Mouse (Mus musculus) MEL (cell line): Measurements from ENCODE around the gene Sun2. TPM values are rescaled to one million over a fixed set of nuclear protein-coding genes. Genes with fewer than 3 reads are reported as not detected.

ENCODE experiments used
- DNase-seq: peaks from one replicate; pipeline ENCODE4 v3.0.0; 2011; ENCODE audit warnings: low read depth, low spot score
- H3K27ac ChIP-seq: 2 replicates; pipeline ENCODE4 v1.5.1; 2012; ENCODE audit warnings: low read depth, mild to moderate bottlenecking, control low read depth, low read length, moderate library complexity; ENCODE audit not compliant: control insufficient read depth
- H3K27me3 ChIP-seq, 2 experiments: fragments of 150-350 bp in 1 of 2; sonication (generic) in 1 of 2; 2 replicates each; pipeline ENCODE4 v1.6.1; 2012; ENCODE audit warnings: low read length in 2 of 2, mild to moderate bottlenecking in 2 of 2, improper control_type of control experiment in 1 of 2, moderate library complexity in 1 of 2; ENCODE audit not compliant: insufficient read depth in 2 of 2, control insufficient read depth in 1 of 2
- H3K36me3 ChIP-seq, 2 experiments: 2 replicates each; pipeline ENCODE4 v1.6.1; 2012 to 2014; ENCODE audit warnings: low read length in 2 of 2, improper control_type of control experiment in 1 of 2, inconsistent platforms in 1 of 2, mild to moderate bottlenecking in 1 of 2; ENCODE audit not compliant: insufficient read depth in 2 of 2, control insufficient read depth in 1 of 2
- H3K4me1 ChIP-seq, 2 experiments: fragments of 150-350 bp in 1 of 2; sonication (generic) in 1 of 2; 2 replicates each; pipeline ENCODE4 v1.6.1; 2012; ENCODE audit warnings: low read length in 2 of 2, improper control_type of control experiment in 1 of 2, mild to moderate bottlenecking in 1 of 2; ENCODE audit not compliant: insufficient read depth in 2 of 2, control insufficient read depth in 1 of 2
- H3K4me3 ChIP-seq, 2 experiments: fragments of 150-350 bp in 1 of 2; sonication (generic) in 1 of 2; 2 replicates each; pipeline ENCODE4 v1.5.1; 2012; ENCODE audit warnings: low read depth in 2 of 2, low read length in 2 of 2, mild to moderate bottlenecking in 2 of 2, moderate library complexity in 2 of 2, control low read depth in 1 of 2, improper control_type of control experiment in 1 of 2; ENCODE audit not compliant: control insufficient read depth in 1 of 2, insufficient read depth in 1 of 2
- H3K79me2 ChIP-seq: 2 replicates; pipeline ENCODE4 v1.6.1; 2012; ENCODE audit warnings: mild to moderate bottlenecking, low read length, moderate library complexity; ENCODE audit not compliant: control insufficient read depth, poor library complexity, insufficient read depth
- H3K9ac ChIP-seq: 2 replicates; pipeline ENCODE4 v1.6.1; 2012; ENCODE audit warnings: low read depth, mild to moderate bottlenecking, control low read depth, low read length, moderate library complexity; ENCODE audit not compliant: control insufficient read depth, poor library complexity, severe bottlenecking
- H3K9me3 ChIP-seq: fragments of 150-350 bp; sonication (generic); replicated peaks from 2 replicates; pipeline ENCODE4 v1.6.1; 2012; ENCODE audit warnings: mild to moderate bottlenecking, low read length, improper control_type of control experiment, moderate library complexity; ENCODE audit not compliant: insufficient read depth
- CTCF ChIP-seq, 3 experiments: IDR thresholded peaks in 2 of 3; conservative IDR thresholded peaks in 1 of 3; 2 replicates each; pipeline ENCODE4 v1.5.1; 2011 to 2012; ENCODE audit warnings: low read length in 3 of 3, low read depth in 2 of 3, mild to moderate bottlenecking in 2 of 3, improper control_type of control experiment in 1 of 3, inconsistent platforms in 1 of 3, mixed read lengths in 1 of 3, moderate library complexity in 1 of 3; ENCODE audit not compliant: control insufficient read depth in 1 of 3, insufficient read depth in 1 of 3, poor library complexity in 1 of 3, severe bottlenecking in 1 of 3
- ETS1 ChIP-seq: IDR thresholded peaks from 2 replicates; pipeline ENCODE4 v1.6.1; 2012; ENCODE audit warnings: low read depth, mild to moderate bottlenecking, inconsistent platforms, low read length, improper control_type of control experiment, moderate library complexity
- MAX ChIP-seq: IDR thresholded peaks from 2 replicates; pipeline ENCODE4 v1.6.1; 2011; ENCODE audit warnings: low read length, improper control_type of control experiment
- MEF2A ChIP-seq: IDR thresholded peaks from 2 replicates; pipeline ENCODE4 v1.6.1; 2014; ENCODE audit warnings: low read depth, mild to moderate bottlenecking, inconsistent platforms, low read length, improper control_type of control experiment; ENCODE audit not compliant: poor library complexity, insufficient replicate concordance, severe bottlenecking; ENCODE audit errors: extremely low read depth
- MYB ChIP-seq: IDR thresholded peaks from 2 replicates; pipeline ENCODE4 v1.6.1; 2011; ENCODE audit warnings: mild to moderate bottlenecking, low read depth, low read length, improper control_type of control experiment
- NRF1 ChIP-seq: IDR thresholded peaks from 2 replicates; pipeline ENCODE4 v1.6.1; 2014; ENCODE audit warnings: low read depth, mild to moderate bottlenecking, inconsistent platforms, low read length, improper control_type of control experiment, moderate library complexity; ENCODE audit not compliant: poor library complexity, insufficient read depth, severe bottlenecking
- RAD21 ChIP-seq: IDR thresholded peaks from 2 replicates; pipeline ENCODE4 v1.6.1; 2011; ENCODE audit warnings: mild to moderate bottlenecking, low read depth, low read length, improper control_type of control experiment
- SIN3A ChIP-seq: IDR thresholded peaks from 2 replicates; pipeline ENCODE4 v1.6.1; 2012; ENCODE audit warnings: low read length, improper control_type of control experiment, inconsistent platforms
- SMC3 ChIP-seq: IDR thresholded peaks from 2 replicates; pipeline ENCODE4 v1.6.1; 2011; ENCODE audit warnings: low read depth, low read length, improper control_type of control experiment
- TAL1 ChIP-seq: IDR thresholded peaks from 2 replicates; pipeline ENCODE4 v1.6.1; 2012; ENCODE audit warnings: mild to moderate bottlenecking, inconsistent platforms, low read length, moderate library complexity, mixed read lengths
- TBP ChIP-seq: IDR thresholded peaks from 2 replicates; pipeline ENCODE4 v1.8.0; 2011; ENCODE audit warnings: low read depth, low read length, improper control_type of control experiment
- USF2 ChIP-seq, 2 experiments: IDR thresholded peaks; 2 replicates each; pipeline ENCODE4 v1.6.1; 2011 to 2012; ENCODE audit warnings: improper control_type of control experiment in 2 of 2, low read length in 2 of 2, borderline replicate concordance in 1 of 2, inconsistent platforms in 1 of 2, low read depth in 1 of 2, mild to moderate bottlenecking in 1 of 2; ENCODE audit not compliant: insufficient read depth in 1 of 2
- polyA plus RNA-seq, 2 experiments: library from polyadenylated mRNA; stranded (reverse) in 1 of 2; unstranded in 1 of 2; fragments of >175 nt in 1 of 2; fragments of >200 nt in 1 of 2; gene quantifications; 2 replicates each; pipeline versions ENCODE4 v1.2.1 to v1.2.4; 2012; ENCODE audit warnings: low replicate concordance in 2 of 2, low read depth in 1 of 2; ENCODE audit not compliant: insufficient read length in 2 of 2, insufficient read depth in 1 of 2, missing spikeins in 1 of 2
- total RNA-seq: library from RNA; depleted of rRNA; stranded (reverse); fragments of 300-350 nt; gene quantifications from 2 replicates; pipeline ENCODE4 v1.2.3, GENCODE M21; 2012

Gene Sun2
- total and polyA plus RNA-seq, 3 experiments: 4.3 to 10.6 TPM; not detected in 1

DNA sequence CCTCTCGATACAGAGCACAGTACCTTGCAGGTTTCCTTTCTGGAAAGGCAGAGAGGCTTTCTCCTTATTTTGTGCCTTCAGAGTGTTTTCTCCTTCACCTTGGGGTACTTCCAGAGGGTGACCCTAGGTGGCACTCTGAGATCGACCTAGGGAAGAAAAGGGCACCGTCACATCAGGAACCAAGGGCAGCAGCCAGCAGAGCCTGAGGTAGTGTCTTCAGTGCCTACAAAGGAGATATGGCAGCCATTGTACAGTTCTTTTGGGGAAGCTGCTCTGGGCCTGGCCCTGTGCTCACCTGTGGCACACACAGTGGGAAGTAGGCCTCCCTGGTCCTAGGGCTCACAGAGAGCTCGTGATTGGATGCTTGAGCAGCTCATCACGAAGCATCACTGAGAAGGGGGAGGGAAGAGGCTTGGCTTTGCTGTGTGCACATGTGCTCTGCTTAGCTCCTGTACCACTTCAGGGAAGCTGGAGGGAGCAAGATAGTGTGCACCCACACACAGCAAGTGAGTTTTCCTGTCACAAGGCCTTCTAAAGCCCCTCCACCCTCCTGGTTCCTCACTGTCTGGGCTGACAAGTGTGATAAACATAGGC, 34.0 kb downstream of the Sun2 start:
- Histone ChIP-seq H3K36me3 (peaks cover 0 to 7% of the 10 kb centered on the region in 2 experiments; a peak in 2 of 4 replicates), H3K4me3 (no peak overlapping the region), H3K4me1 (no peaks in the 10 kb centered on the region)
- peak; percentile 23 for DNase-seq
- peak in 1 of 3 experiments; percentile 41; a peak in 2 of 6 replicates for TF ChIP-seq CTCF (IDR thresholded peaks at IDR 0.05 in 2 of 3, conservative IDR thresholded peaks at IDR 0.05 in 1 of 3; ENCODE audit: control insufficient read depth in 1 of 3, insufficient read depth in 1 of 3, low read depth in 2 of 3, low read length in 3 of 3, poor library complexity in 1 of 3, severe bottlenecking in 1 of 3)
- no peak for TF ChIP-seq MAX
- TF ChIP-seq RAD21: peak; percentile 3
- TF ChIP-seq ETS1: no peak
- TF ChIP-seq, all 39 proteins: peak for 2
- H3K27ac ChIP-seq: no peak overlapping the region
- H3K27me3 ChIP-seq: no peaks in the 10 kb centered on the region
- no peaks in the 10 kb centered on the region for H3K9me3 ChIP-seq
- H3K79me2 ChIP-seq: no peaks in the 10 kb centered on the region
- no peak overlapping the region for H3K9ac ChIP-seq

GRCm38 (mm10) chr15:79706603-79707214, 35.6 kb downstream of the Sun2 start:
- Histone ChIP-seq H3K4me3 (no peak overlapping the region), H3K27me3 (no peaks in the 10 kb centered on the region), H3K79me2 (no peaks in the 10 kb centered on the region), H3K9ac (no peak overlapping the region), H3K4me1 (no peaks in the 10 kb centered on the region), H3K36me3 (peaks cover 0 to 5% of the 10 kb centered on the region in 2 experiments; a peak in 2 of 4 replicates), H3K27ac (no peak overlapping the region), H3K9me3 (no peaks in the 10 kb centered on the region)
- DNase-seq: no peak
- TF ChIP-seq MYB (no peak), USF2 (IDR thresholded peaks at IDR 0.05; ENCODE audit: borderline replicate concordance in 1 of 2, insufficient read depth in 1 of 2, low read depth in 1 of 2, low read length in 2 of 2) (no peak), MEF2A (no peak), TBP (no peak), SIN3A (no peak), NRF1 (no peak), SMC3 (no peak), MAX (no peak), TAL1 (no peak)
